Mouse (Mus musculus): ENCODE results near the gene Otop3.

Gene Otop3

DNA sequence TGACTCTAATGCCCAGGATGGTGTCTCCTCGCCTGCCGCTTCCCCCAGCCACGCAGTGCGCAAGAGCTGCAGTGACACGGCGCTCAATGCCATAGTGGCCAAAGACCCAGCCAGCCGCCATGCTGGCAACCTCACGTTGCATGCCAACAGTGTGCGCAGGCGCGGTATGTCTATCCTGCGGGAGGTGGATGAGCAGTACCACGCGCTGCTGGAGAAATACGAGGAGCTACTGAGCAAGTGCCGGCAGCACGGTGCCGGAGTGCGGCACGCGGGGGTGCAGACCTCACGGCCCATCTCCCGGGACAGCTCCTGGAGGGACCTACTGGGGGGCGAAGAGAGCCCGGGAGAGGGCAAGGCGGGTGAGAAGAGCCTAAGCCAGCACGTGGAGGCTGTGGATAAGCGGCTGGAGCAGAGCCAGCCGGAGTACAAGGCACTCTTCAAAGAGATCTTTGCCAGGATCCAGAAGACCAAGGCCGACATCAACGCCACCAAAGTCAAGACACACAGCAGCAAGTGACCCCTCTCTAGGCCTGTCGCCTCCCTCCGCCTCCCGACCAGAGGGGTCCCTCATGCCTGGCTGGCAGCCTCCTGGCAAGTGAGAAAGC lies 59.3 kb downstream of the Otop3 start:
- DNase-seq (ENCODE audit: inconsistent ontology term): no peak

Data from Muller cell, postnatal 12 days (primary cell).